Comparison of ENCODE assay signal across 9 mouse cellular contexts in genomic region chr1:89922883-89923641, GRCm38 (mm10). TPM values are rescaled to one million over a fixed set of nuclear protein-coding genes. Genes with fewer than 3 reads are reported as not detected.
DNase-seq lines count a peak whose midpoint lies in the region; ATAC-seq and TF ChIP-seq lines count a peak whose summit lies in the region.
"Had no signal": no experiment of that assay in that cellular context is flagged by ENCODE, and none has a peak within 500 bp of the region (broad histone marks: within the 10 kb centered on the region; RNA-seq: fewer than 3 reads in every experiment).

No protein-coding gene starts in this region.

- under 1% methylated on average over 40 of the region's 41 CpGs for WGBS in heart, embryonic 12.5 days
- WGBS in intestine, embryonic 14.5 days, result 1% methylated on average over 30 of the region's 41 CpGs
- under 1% methylated on average over 39 of the region's 41 CpGs for WGBS in midbrain, postnatal 0 days

- peak overlapping the region; percentile 60 for H3K4me2 ChIP-seq in heart, embryonic 12.5 days
- peak overlapping the region; percentile 38 for H3K4me2 ChIP-seq in intestine, embryonic 14.5 days (ENCODE audit: low read length)
- peak overlapping the region; percentile 25 for H3K4me2 ChIP-seq in midbrain, postnatal 0 days (ENCODE audit: low read depth, low read length, poor library complexity, severe bottlenecking)

- ATAC-seq in heart, embryonic 12.5 days (ENCODE audit: insufficient number of reproducible peaks, low FRiP score), result no peak
- no peak for ATAC-seq in intestine, embryonic 14.5 days (replicated peaks; ENCODE audit: low FRiP score, low TSS enrichment, low read depth)
- no peak; the same call in 1 of the 2 replicates for ATAC-seq in midbrain, postnatal 0 days (ENCODE audit: low FRiP score)

- H3K4me1 ChIP-seq in heart, embryonic 12.5 days (replicated peaks), result peaks cover 34% of the 10 kb centered on the region
- 0 out of 2 replicates have a peak, but pooled peaks cover 5% of the 10 kb centered on the region for H3K4me1 ChIP-seq in intestine, embryonic 14.5 days (replicated peaks; ENCODE audit: control insufficient read depth, insufficient read depth, low read length)
- 0 out of 2 replicates have a peak, but pooled peaks cover 16% of the 10 kb centered on the region for H3K4me1 ChIP-seq in midbrain, postnatal 0 days (ENCODE audit: insufficient read depth, low read length)

- no peak overlapping the region for H3K27ac ChIP-seq in heart, embryonic 12.5 days (ENCODE audit: poor library complexity, severe bottlenecking)
- no peak overlapping the region for H3K27ac ChIP-seq in intestine, embryonic 14.5 days (ENCODE audit: low read depth)
- no peak overlapping the region for H3K27ac ChIP-seq in midbrain, postnatal 0 days (ENCODE audit: low read depth, low read length)

- H3K36me3 ChIP-seq in heart, embryonic 12.5 days, result no peaks in the 10 kb centered on the region
- no peaks in the 10 kb centered on the region for H3K36me3 ChIP-seq in intestine, embryonic 14.5 days (ENCODE audit: control insufficient read depth, insufficient read depth, low read length)
- no peaks in the 10 kb centered on the region for H3K36me3 ChIP-seq in midbrain, postnatal 0 days (ENCODE audit: insufficient read depth, low read length)

- intact Hi-C loops in gastrocnemius, postnatal 14 days (cut with DNase I; ENCODE audit: low total_unique reads), result no loop called here

- H3K9me3 ChIP-seq in heart, embryonic 12.5 days (replicated peaks), result peaks cover 6% of the 10 kb centered on the region
- no peaks in the 10 kb centered on the region for H3K9me3 ChIP-seq in intestine, embryonic 14.5 days (ENCODE audit: control insufficient read depth, low read length)
- no peaks in the 10 kb centered on the region for H3K9me3 ChIP-seq in midbrain, postnatal 0 days (ENCODE audit: low read length)

- H3K4me3 ChIP-seq in heart, embryonic 12.5 days, result peak overlapping the region; percentile 31
- peak overlapping the region; percentile 16 for H3K4me3 ChIP-seq in intestine, embryonic 14.5 days (ENCODE audit: low read depth, low read length)
- H3K4me3 ChIP-seq in midbrain, postnatal 0 days (ENCODE audit: low read depth, low read length), result peak overlapping the region; percentile 6; the same call in 1 of the 2 replicates

- no peak for DNase-seq in heart, postnatal 4 days
- peak; percentile 78 for DNase-seq in ZHBTc4 (ENCODE audit: low read depth, low spot score)
- no peak for DNase-seq in intestine, embryonic 14.5 days (ENCODE audit: low spot score)
- DNase-seq in midbrain, postnatal 0 days (ENCODE audit: low spot score), result no peak
- DNase-seq in gastrocnemius, postnatal 14 days, result no peak
- no peak for DNase-seq in left cerebral cortex, adult 9 months (ENCODE audit: low spot score in 2 of 2)
- DNase-seq in ovary, adult 18-20 months (ENCODE audit: low spot score), result no peak

- TF ChIP-seq CTCF in midbrain, postnatal 0 days (IDR thresholded peaks at IDR 0.05), result 0 out of 2 replicates have a peak, but pooled peaks have one; percentile 2

- H3K27me3 ChIP-seq in heart, embryonic 12.5 days (replicated peaks), result peaks cover 100% of the 10 kb centered on the region
- H3K27me3 ChIP-seq in intestine, embryonic 14.5 days (replicated peaks; ENCODE audit: control insufficient read depth, insufficient read depth, low read length), result peaks cover 93% of the 10 kb centered on the region
- H3K27me3 ChIP-seq in midbrain, postnatal 0 days (ENCODE audit: insufficient read depth, low read length), result peaks cover 85% of the 10 kb centered on the region

- H3K9ac ChIP-seq in heart, embryonic 12.5 days, result no peak overlapping the region
- no peak overlapping the region for H3K9ac ChIP-seq in intestine, embryonic 14.5 days (ENCODE audit: low read length)
- no peak overlapping the region for H3K9ac ChIP-seq in midbrain, postnatal 0 days (replicated peaks; ENCODE audit: low read length, poor library complexity, severe bottlenecking)

RNA-seq across cellular contexts. Expression of gene Gbx2, which starts 7.9 kb away (rescaled TPM):
- 0.18 TPM in 1 of 2 replicates, not detected in the other for polyA plus RNA-seq in heart, embryonic 12.5 days (2016; fragmentation: Nextera tagmentation; extraction: Ambion mirVana)
- under 1 TPM in 1 of 2 experiments, not detected in 1; 0.16 TPM for total RNA-seq in heart, postnatal 4 days (2021)
- polyA plus RNA-seq in intestine, embryonic 14.5 days (2014; fragmentation: Nextera tagmentation; extraction: Ambion mirVana), result 0.20 TPM in 1 of 2 replicates, not detected in the other
- 9.9 and 10.8 TPM in 2 replicates for total RNA-seq in midbrain, postnatal 0 days (2014; rRNA removed)
- polyA plus RNA-seq in midbrain, postnatal 0 days (2015; fragmentation: Nextera tagmentation; extraction: Ambion mirVana), result 15.2 and 22.8 TPM in 2 replicates
- not detected for total RNA-seq in gastrocnemius, postnatal 14 days (2021)
- total RNA-seq: adrenal gland, postnatal 4 days had no signal
